Mouse (Mus musculus) heart, embryonic 10.5 days (tissue): Measurements from ENCODE around the gene Pink1. TPM values are rescaled to one million over a fixed set of nuclear protein-coding genes. Genes with fewer than 3 reads are reported as not detected.

Experiments
- DNase-seq: peaks from one replicate; pipeline ENCODE4 v3.0.0-alpha.2; 2017; ENCODE audit warnings: low spot score
- H3K27ac ChIP-seq: fragments of 300-500 bp; sonication (generic); 2 replicates; pipeline ENCODE4 v1.5.1; 2016; ENCODE audit warnings: mild to moderate bottlenecking
- H3K27me3 ChIP-seq: fragments of 300-500 bp; sonication (generic); 2 replicates; pipeline ENCODE4 v1.6.1; 2016; ENCODE audit warnings: mild to moderate bottlenecking; ENCODE audit not compliant: poor library complexity, insufficient read depth, severe bottlenecking
- H3K36me3 ChIP-seq: fragments of 300-500 bp; sonication (generic); 2 replicates; pipeline ENCODE4 v1.6.1; 2016; ENCODE audit warnings: mild to moderate bottlenecking, moderate library complexity
- H3K4me1 ChIP-seq: fragments of 300-500 bp; sonication (generic); 2 replicates; pipeline ENCODE4 v1.6.1; 2016; ENCODE audit warnings: mild to moderate bottlenecking
- H3K4me3 ChIP-seq: fragments of 300-500 bp; sonication (generic); 2 replicates; pipeline ENCODE4 v1.5.1; 2016; ENCODE audit warnings: mild to moderate bottlenecking, moderate library complexity
- H3K9me3 ChIP-seq: fragments of 300-500 bp; sonication (generic); 2 replicates; pipeline ENCODE4 v1.6.1; 2016; ENCODE audit warnings: mild to moderate bottlenecking, moderate library complexity
- WGBS: fragments of 180-500 bp; shearing (Covaris S2); methylation state at CpG from one replicate; pipeline ENCODE4 v1.1.7; 2016; 5-methylcytosine and 5-hydroxymethylcytosine counted together
- polyA plus RNA-seq: library from polyadenylated mRNA; unstranded; fragments of >200 nt; fragmentation: Nextera tagmentation; extraction: Ambion mirVana; gene quantifications from 2 replicates; pipeline ENCODE4 v1.2.1, GENCODE M21; 2016

The Pink1 gene
- 27.8 and 42.2 TPM in 2 replicates for polyA plus RNA-seq

DNA sequence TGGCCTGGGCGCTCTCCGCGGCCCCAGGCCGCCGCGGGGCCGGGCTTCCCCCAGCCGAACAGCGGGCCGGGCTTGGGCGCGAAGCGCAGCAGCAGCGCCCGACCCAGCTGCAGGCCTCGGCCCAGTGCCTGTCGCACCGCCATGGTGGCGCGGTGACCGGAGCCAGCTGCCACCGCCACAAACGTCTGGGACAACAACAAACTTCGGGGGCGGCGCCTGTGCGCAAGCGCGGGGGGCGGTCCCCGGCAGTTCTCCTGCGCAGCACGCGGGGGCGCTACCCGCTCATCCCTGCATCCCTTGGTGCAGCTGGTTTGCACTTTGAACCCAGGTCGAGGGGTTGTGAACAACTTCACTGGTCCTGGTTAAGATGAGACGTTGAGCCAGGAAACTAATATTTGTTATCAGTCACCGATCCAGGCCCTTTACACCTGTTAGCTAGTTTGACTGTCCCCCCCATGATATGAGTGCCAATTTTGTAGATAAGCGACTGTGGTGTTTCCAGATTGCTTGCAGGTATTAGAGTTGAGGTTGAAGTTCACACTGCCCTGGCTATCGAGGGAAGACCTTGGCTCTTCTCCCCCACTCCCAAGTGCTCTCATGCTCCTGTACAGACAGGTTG is at the start of gene Pink1:
Gene Pink1 (minus strand): TSS at position 231 of the 619 bp plus-strand sequence.
- H3K27me3 ChIP-seq = peaks cover 8% of the 10 kb centered on the region
- H3K36me3 ChIP-seq = no peaks in the 10 kb centered on the region
- H3K9me3 ChIP-seq = no peaks in the 10 kb centered on the region
- peak within 1 kb of the TSS; percentile 97 for H3K27ac ChIP-seq
- peak; percentile 94 for DNase-seq
- 4% methylated on average over 41 of the region's 41 CpGs for WGBS
- peaks cover 37% of the 10 kb centered on the region for H3K4me1 ChIP-seq
- H3K4me3 ChIP-seq = peak within 1 kb of the TSS; percentile 99

GRCm38 (mm10) chr4:138375117-138375516 is 49.0 kb upstream of the Pink1 start:
- H3K4me3 ChIP-seq = no peak overlapping the region
- no peaks in the 10 kb centered on the region for H3K9me3 ChIP-seq
- no peak overlapping the region for H3K27ac ChIP-seq
- DNase-seq = no peak
- no peaks in the 10 kb centered on the region for H3K4me1 ChIP-seq
- H3K27me3 ChIP-seq = peaks cover 9% of the 10 kb centered on the region
- H3K36me3 ChIP-seq = no peaks in the 10 kb centered on the region
- 78% methylated on average over 3 of the region's 3 CpGs for WGBS

- Histone ChIP-seq H3K27ac (no peak overlapping the region), H3K4me3 (no peak overlapping the region), H3K27me3 (peaks cover 29% of the 10 kb centered on the region), H3K9me3 (no peaks in the 10 kb centered on the region), H3K36me3 (no peaks in the 10 kb centered on the region), H3K4me1 (peaks cover 15% of the 10 kb centered on the region)
- no peak for DNase-seq
- WGBS = 75% methylated on average over 5 of the region's 5 CpGs
These were observed 44.9 kb upstream of the Pink1 start for GRCm38 (mm10) chr4:138370996-138371516.

DNA sequence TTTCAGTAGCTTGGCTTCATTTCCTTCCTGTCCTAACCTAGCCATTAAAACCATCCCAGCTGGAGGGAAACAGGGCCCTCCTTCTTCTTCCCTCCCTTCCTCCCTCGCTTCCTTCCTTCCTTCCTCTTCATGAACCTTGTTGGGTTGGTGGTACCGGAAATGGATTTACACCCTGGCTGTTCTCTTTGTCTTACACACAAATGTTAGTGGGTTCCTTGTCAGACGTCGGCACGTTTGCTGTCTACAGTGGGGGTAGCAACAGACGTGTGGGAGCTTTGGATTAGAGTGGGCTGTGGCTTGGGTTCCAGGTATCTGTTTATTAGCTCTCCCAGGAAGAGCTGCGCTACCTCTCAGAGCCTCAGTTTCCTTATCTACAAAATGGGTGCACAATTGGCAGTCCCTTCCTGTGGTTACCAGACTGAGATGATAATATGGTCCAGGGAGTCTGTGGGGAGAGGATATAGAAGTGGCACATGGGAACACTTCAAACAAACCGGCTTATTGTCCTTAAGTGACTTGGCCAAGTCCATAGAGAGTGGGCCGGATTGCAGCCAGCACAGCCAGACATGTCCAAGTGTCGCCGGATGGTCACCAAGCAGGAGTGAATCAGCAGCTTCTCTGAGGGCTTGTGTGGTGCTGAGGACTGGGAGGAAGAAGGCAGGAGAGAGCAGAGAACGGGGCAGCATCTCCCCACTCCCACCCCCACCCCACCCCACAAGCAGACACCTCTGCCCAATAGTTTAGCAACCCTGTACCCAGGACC is 42.6 kb upstream of the Pink1 start:
- Histone ChIP-seq H3K4me1 (peaks cover 15% of the 10 kb centered on the region), H3K27me3 (peaks cover 33% of the 10 kb centered on the region), H3K9me3 (no peaks in the 10 kb centered on the region), H3K27ac (0 out of 2 replicates have a peak overlapping the region, but pooled peaks have one; percentile 79), H3K4me3 (no peak overlapping the region), H3K36me3 (no peaks in the 10 kb centered on the region)
- DNase-seq = no peak
- 78% methylated on average over 12 of the region's 12 CpGs for WGBS

DNA sequence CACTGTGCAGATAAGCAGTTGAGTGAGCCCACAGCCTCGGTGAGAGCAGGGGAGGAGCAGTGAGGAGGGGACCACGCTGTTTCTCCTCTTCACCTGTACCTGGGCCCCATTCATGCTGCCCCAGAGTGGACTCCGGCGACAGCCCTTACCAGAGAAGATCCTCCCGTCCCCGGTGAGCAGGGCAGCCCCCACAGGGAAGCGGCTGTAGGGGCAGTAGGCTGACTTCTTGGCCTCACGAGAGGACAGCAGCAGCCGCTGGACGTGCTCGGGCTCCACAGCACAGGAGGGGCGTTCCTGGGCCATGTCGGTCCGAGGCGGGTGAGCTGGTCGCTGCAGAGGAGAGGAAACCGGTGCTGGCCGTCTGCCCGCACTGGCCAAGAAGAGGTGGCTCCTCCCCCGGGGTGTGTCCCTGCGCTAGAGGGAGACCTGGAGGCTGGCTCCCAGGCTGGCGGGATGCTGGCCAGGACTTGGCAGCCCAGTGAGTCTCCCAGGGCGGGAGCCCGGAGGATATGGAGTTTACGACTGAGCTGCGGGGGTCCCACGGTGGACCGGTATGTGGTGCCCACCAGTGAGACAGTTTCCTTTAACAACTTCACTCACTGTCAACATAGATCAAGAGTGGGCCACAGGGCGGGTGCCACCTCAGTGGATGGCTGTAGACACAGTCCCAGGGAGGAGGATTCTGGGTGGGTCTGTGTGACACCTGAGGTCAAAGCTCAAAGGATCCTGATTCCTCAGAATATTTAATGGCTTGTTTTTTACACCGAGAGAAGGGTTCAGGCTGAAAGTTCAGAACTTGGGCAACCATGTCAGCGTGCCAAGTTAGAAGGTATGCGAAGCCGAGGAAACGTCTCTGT is 41.8 kb upstream of the Pink1 start, which contains the start of gene Cda:
Gene Cda (minus strand): TSS at position 352 of the 857 bp plus-strand sequence.
- H3K4me3 ChIP-seq = peak within 1 kb of the TSS; percentile 61
- H3K36me3 ChIP-seq = no peaks in the 10 kb centered on the region
- 9% methylated on average over 34 of the region's 34 CpGs for WGBS
- H3K27me3 ChIP-seq = peaks cover 36% of the 10 kb centered on the region
- H3K4me1 ChIP-seq = peaks cover 15% of the 10 kb centered on the region
- peak within 1 kb of the TSS; percentile 79 for H3K27ac ChIP-seq
- peak; percentile 91 for DNase-seq
- H3K9me3 ChIP-seq = no peaks in the 10 kb centered on the region

- no peak for DNase-seq
- H3K27ac ChIP-seq = no peak overlapping the region
- 81% methylated on average over 2 of the region's 2 CpGs for WGBS
- peaks cover 18% of the 10 kb centered on the region for H3K4me1 ChIP-seq
- peaks cover 45% of the 10 kb centered on the region for H3K27me3 ChIP-seq
- no peaks in the 10 kb centered on the region for H3K36me3 ChIP-seq
- H3K9me3 ChIP-seq = no peaks in the 10 kb centered on the region
- no peak overlapping the region for H3K4me3 ChIP-seq
These were observed 40.5 kb upstream of the Pink1 start for GRCm38 (mm10) chr4:138366561-138366960.

- H3K9me3 ChIP-seq = no peaks in the 10 kb centered on the region
- H3K27ac ChIP-seq = no peak overlapping the region
- H3K36me3 ChIP-seq = no peaks in the 10 kb centered on the region
- peaks cover 44% of the 10 kb centered on the region for H3K27me3 ChIP-seq
- H3K4me1 ChIP-seq = peaks cover 17% of the 10 kb centered on the region
- 67% methylated on average over 5 of the region's 5 CpGs for WGBS
- no peak for DNase-seq
- no peak overlapping the region for H3K4me3 ChIP-seq
These were observed 37.4 kb upstream of the Pink1 start for GRCm38 (mm10) chr4:138363511-138363910.

GRCm38 (mm10) chr4:138362883-138363282 is 36.8 kb upstream of the Pink1 start:
- H3K36me3 ChIP-seq = no peaks in the 10 kb centered on the region
- no peak for DNase-seq
- WGBS = 79% methylated on average over 7 of the region's 7 CpGs
- H3K27ac ChIP-seq = no peak overlapping the region
- no peak overlapping the region for H3K4me3 ChIP-seq
- H3K27me3 ChIP-seq = peaks cover 41% of the 10 kb centered on the region
- H3K4me1 ChIP-seq = peaks cover 10% of the 10 kb centered on the region
- no peaks in the 10 kb centered on the region for H3K9me3 ChIP-seq

- Histone ChIP-seq H3K36me3 (no peaks in the 10 kb centered on the region), H3K27ac (no peak overlapping the region), H3K4me3 (peak overlapping the region; percentile 16; the same call in 1 of the 2 replicates), H3K27me3 (peaks cover 30% of the 10 kb centered on the region), H3K4me1 (peaks cover 4% of the 10 kb centered on the region; the same call in 1 of the 2 replicates), H3K9me3 (no peaks in the 10 kb centered on the region)
- no peak for DNase-seq
- WGBS = 11% methylated on average over 11 of the region's 11 CpGs
These were observed 35.3 kb upstream of the Pink1 start for GRCm38 (mm10) chr4:138361370-138361821.

- no peak overlapping the region for H3K4me3 ChIP-seq
- DNase-seq = no peak
- H3K27me3 ChIP-seq = peaks cover 22% of the 10 kb centered on the region
- WGBS = 66% methylated on average over 3 of the region's 3 CpGs
- no peaks in the 10 kb centered on the region for H3K9me3 ChIP-seq
- no peak overlapping the region for H3K27ac ChIP-seq
- H3K4me1 ChIP-seq = peaks cover 4% of the 10 kb centered on the region; the same call in 1 of the 2 replicates
- no peaks in the 10 kb centered on the region for H3K36me3 ChIP-seq
These were observed 32.1 kb upstream of the Pink1 start for GRCm38 (mm10) chr4:138358176-138358575.

DNA sequence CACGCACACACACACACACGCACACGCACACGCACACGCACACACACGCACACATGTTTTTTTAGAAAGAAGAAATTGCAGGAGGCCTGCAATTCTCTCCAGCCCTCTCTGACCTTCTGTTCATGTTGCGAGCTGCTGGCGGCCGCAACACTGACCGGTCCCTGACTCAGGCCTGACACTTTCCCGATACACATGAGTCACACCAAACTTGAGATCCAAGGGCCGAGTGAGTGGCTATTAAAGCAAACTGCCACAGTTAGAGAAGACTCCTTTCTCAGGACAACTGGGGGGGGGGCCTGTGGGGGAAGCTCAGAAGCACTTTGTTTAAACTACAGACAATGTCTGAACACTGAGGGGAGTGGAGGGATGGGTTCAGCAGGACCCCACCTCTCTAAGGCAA is 30.4 kb upstream of the Pink1 start:
- no peaks in the 10 kb centered on the region for H3K9me3 ChIP-seq
- no peak for DNase-seq
- no peak overlapping the region for H3K27ac ChIP-seq
- no peaks in the 10 kb centered on the region for H3K36me3 ChIP-seq
- 87% methylated on average over 12 of the region's 12 CpGs for WGBS
- peaks cover under 1% of the 10 kb centered on the region; the same call in 1 of the 2 replicates for H3K4me1 ChIP-seq
- peaks cover 11% of the 10 kb centered on the region for H3K27me3 ChIP-seq
- H3K4me3 ChIP-seq = no peak overlapping the region

DNA sequence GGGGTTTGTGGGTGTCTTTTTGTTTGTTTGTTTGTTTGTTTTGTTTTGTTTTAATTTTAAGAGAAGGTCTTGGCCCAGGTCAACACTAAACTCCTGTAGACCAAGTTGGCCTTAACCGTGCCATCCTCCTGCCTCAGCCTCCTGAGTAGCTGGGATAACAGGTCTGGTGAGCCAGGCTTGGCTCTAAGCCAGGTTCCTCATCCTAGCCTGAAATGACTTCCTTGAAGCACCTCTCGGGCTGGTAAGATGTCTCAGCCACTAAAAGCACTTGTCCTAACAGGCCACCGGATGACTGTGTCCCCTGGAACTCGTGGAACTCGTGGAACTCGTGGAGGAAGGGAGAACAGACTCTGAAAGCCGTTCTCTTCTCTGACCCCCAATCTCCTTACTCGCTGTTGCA is 30.0 kb upstream of the Pink1 start:
- H3K27me3 ChIP-seq = peaks cover 6% of the 10 kb centered on the region
- no peak overlapping the region for H3K4me3 ChIP-seq
- H3K27ac ChIP-seq = no peak overlapping the region
- H3K36me3 ChIP-seq = no peaks in the 10 kb centered on the region
- no peaks in the 10 kb centered on the region for H3K4me1 ChIP-seq
- WGBS = 74% methylated on average over 8 of the region's 8 CpGs
- no peak for DNase-seq
- no peaks in the 10 kb centered on the region for H3K9me3 ChIP-seq
